Mouse (Mus musculus) liver, embryonic 14.5 days (tissue): ENCODE results near the gene Med17.

ENCODE experiments used
- CTCF ChIP-seq: IDR thresholded peaks from 2 replicates; pipeline ENCODE4 v1.5.1; 2016; ENCODE audit warnings: antibody characterized with exemption, low read depth, control low read depth
- EP300 ChIP-seq: IDR thresholded peaks from 2 replicates; pipeline ENCODE4 v1.6.1; 2016; ENCODE audit warnings: antibody characterized with exemption, low read depth

GRCm38 (mm10) chr9:15224912-15225311, 54.8 kb downstream of the Med17 start:
- TF ChIP-seq CTCF (no peak), EP300 (no peak)
